Mouse (Mus musculus) intestine, embryonic 16.5 days (tissue): ENCODE data around the gene Surf2. TPM values are rescaled to one million over a fixed set of nuclear protein-coding genes. Genes with fewer than 3 reads are reported as not detected.

Experiments
- ATAC-seq: fragments of 200-750 bp; cut with Nextera tagmentation; 2 replicates; pipeline ENCODE4 v1.8.0; 2017; ENCODE audit warnings: moderate TSS enrichment, moderate library complexity
- H3K27ac ChIP-seq: fragments of 300-500 bp; sonication (generic); 2 replicates; pipeline ENCODE4 v1.5.1; 2014; ENCODE audit warnings: mild to moderate bottlenecking, low read length
- H3K27me3 ChIP-seq: fragments of 300-500 bp; sonication (generic); replicated peaks from 2 replicates; pipeline ENCODE4 v1.6.1; 2014; ENCODE audit warnings: low read length, control low read depth, mixed read lengths; ENCODE audit not compliant: control insufficient read depth, insufficient read depth
- H3K36me3 ChIP-seq: fragments of 300-500 bp; sonication (generic); 2 replicates; pipeline ENCODE4 v1.6.1; 2014; ENCODE audit warnings: low read length, control low read depth; ENCODE audit not compliant: control insufficient read depth, insufficient read depth
- H3K4me1 ChIP-seq: fragments of 300-500 bp; sonication (generic); 2 replicates; pipeline ENCODE4 v1.6.1; 2014; ENCODE audit warnings: low read length, control low read depth, mixed read lengths; ENCODE audit not compliant: control insufficient read depth, insufficient read depth
- H3K4me2 ChIP-seq: fragments of 300-500 bp; sonication (generic); 2 replicates; pipeline ENCODE4 v1.6.1; 2014; ENCODE audit warnings: low read depth, low read length, control low read depth
- H3K4me3 ChIP-seq: fragments of 300-500 bp; sonication (generic); 2 replicates; pipeline ENCODE4 v1.5.1; 2014; ENCODE audit warnings: mild to moderate bottlenecking, low read length
- H3K9ac ChIP-seq: fragments of 300-500 bp; sonication (generic); 2 replicates; pipeline ENCODE4 v1.6.1; 2014; ENCODE audit warnings: low read depth, low read length
- H3K9me3 ChIP-seq: fragments of 300-500 bp; sonication (generic); 2 replicates; pipeline ENCODE4 v1.6.1; 2016; ENCODE audit warnings: low read length, control low read depth; ENCODE audit not compliant: control insufficient read depth
- WGBS: fragments of 180-500 bp; shearing (Covaris S2); extraction: QIAGEN DNeasy Blood & Tissue Kit; methylation state at CpG from one replicate; pipeline ENCODE4 v1.1.7; 2014; 5-methylcytosine and 5-hydroxymethylcytosine counted together
- polyA plus RNA-seq: library from polyadenylated mRNA; unstranded; fragments of >200 nt; fragmentation: Nextera tagmentation; extraction: Ambion mirVana; gene quantifications from 2 replicates; pipeline ENCODE4 v1.2.1, GENCODE M21; 2015

Gene Surf2
- polyA plus RNA-seq, 1 experiment from 2014 or later: 45.9 TPM

- Histone ChIP-seq H3K4me1 (no peaks in the 10 kb centered on the region), H3K9me3 (no peaks in the 10 kb centered on the region), H3K27me3 (no peaks in the 10 kb centered on the region), H3K9ac (no peak overlapping the region), H3K4me2 (no peak overlapping the region), H3K4me3 (no peak overlapping the region), H3K36me3 (peaks cover 14% of the 10 kb centered on the region), H3K27ac (no peak overlapping the region)
- 82% methylated on average over 8 of the region's 8 CpGs for WGBS
- no peak for ATAC-seq
Measured at GRCm38 (mm10) chr2:26952866-26953265, 36.7 kb downstream of the Surf2 start.

DNA sequence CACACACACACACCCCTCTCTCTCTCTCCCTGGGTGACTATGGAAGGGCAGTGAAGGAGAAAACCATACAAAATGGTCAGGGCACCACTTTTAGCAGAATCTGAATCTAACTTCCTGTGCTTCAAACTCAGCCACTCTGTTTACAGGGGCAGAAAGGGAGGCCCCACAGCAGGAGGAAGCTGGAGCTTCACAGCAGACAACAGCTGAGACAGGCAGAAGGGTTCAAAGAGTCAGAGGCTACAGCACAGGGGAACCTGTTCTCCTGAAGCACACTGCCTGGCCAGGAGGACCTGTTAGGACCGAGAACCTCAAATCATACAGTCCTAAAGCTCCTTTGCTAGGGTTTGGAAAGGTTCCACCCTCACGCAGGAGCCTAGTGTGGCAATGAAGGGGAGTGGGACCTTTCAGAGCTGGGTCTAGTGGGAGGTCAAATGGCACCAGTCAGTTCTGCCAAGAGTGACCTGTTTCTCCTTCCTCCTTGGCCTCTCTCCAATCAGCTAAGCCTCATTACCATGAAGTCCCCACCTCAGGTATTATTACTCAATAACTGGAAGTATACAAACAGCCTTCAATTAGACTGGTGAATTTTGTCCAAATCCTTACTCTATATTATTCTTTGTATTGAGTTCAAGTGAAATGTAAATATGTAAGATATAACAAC is 38.7 kb downstream of the Surf2 start:
- H3K27me3 ChIP-seq: no peaks in the 10 kb centered on the region
- WGBS: 93% methylated on average over 2 of the region's 2 CpGs
- H3K4me3 ChIP-seq: no peak overlapping the region
- no peak for ATAC-seq
- H3K36me3 ChIP-seq: peaks cover 15% of the 10 kb centered on the region
- no peak overlapping the region for H3K27ac ChIP-seq
- H3K4me1 ChIP-seq: no peaks in the 10 kb centered on the region
- H3K9me3 ChIP-seq: no peaks in the 10 kb centered on the region
- no peak overlapping the region for H3K9ac ChIP-seq
- H3K4me2 ChIP-seq: no peak overlapping the region

GRCm38 (mm10) chr2:26956811-26957487 is 40.8 kb downstream of the Surf2 start:
- WGBS: 77% methylated on average over 12 of the region's 12 CpGs
- Histone ChIP-seq H3K9ac (no peak overlapping the region), H3K4me2 (no peak overlapping the region), H3K27me3 (no peaks in the 10 kb centered on the region), H3K4me1 (peaks cover 3% of the 10 kb centered on the region), H3K36me3 (peaks cover 19% of the 10 kb centered on the region), H3K9me3 (no peaks in the 10 kb centered on the region), H3K27ac (peak overlapping the region; percentile 73), H3K4me3 (no peak overlapping the region)
- ATAC-seq: peak; percentile 95

DNA sequence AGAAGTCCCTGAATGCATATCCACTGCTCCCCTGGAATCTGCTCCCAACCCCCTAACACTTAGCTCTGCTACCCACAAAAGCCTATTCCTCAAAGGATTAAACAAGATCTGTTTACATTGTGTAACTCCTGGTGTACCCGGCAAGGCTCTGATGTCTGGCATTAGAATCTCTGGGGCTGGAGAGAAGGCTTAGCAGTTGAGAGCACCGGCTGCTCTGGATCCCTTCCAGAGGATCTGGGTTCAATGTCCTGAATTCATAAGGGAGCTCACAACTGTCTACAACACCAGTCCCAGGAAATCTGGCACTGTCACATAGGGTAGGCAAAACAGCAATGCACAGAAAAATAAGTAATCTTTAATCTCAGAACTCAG is 41.3 kb downstream of the Surf2 start:
- no peaks in the 10 kb centered on the region for H3K9me3 ChIP-seq
- no peak overlapping the region for H3K9ac ChIP-seq
- ATAC-seq: peak; percentile 23
- peaks cover 19% of the 10 kb centered on the region for H3K36me3 ChIP-seq
- 67% methylated on average over 2 of the region's 2 CpGs for WGBS
- peaks cover 7% of the 10 kb centered on the region for H3K4me1 ChIP-seq
- no peaks in the 10 kb centered on the region for H3K27me3 ChIP-seq
- peak overlapping the region; percentile 73 for H3K27ac ChIP-seq
- H3K4me3 ChIP-seq: no peak overlapping the region
- no peak overlapping the region for H3K4me2 ChIP-seq

GRCm38 (mm10) chr2:26960756-26961155 is 44.6 kb downstream of the Surf2 start:
- peaks cover 15% of the 10 kb centered on the region for H3K36me3 ChIP-seq
- H3K9ac ChIP-seq: no peak overlapping the region
- H3K27me3 ChIP-seq: no peaks in the 10 kb centered on the region
- no peak overlapping the region for H3K27ac ChIP-seq
- no peak for ATAC-seq
- H3K9me3 ChIP-seq: no peaks in the 10 kb centered on the region
- H3K4me3 ChIP-seq: no peak overlapping the region
- peaks cover 13% of the 10 kb centered on the region for H3K4me1 ChIP-seq
- 74% methylated on average over 4 of the region's 4 CpGs for WGBS
- H3K4me2 ChIP-seq: no peak overlapping the region

- H3K27ac ChIP-seq: peak within 1 kb of the TSS; percentile 100
- H3K9ac ChIP-seq: peak within 1 kb of the TSS; percentile 92
- H3K4me2 ChIP-seq: peak within 1 kb of the TSS; percentile 92
- H3K4me3 ChIP-seq: peak within 1 kb of the TSS; percentile 69
- peak; percentile 96 for ATAC-seq
- H3K27me3 ChIP-seq: no peaks in the 10 kb centered on the region
- 0 out of 2 replicates have a peak, but pooled peaks cover 4% of the 10 kb centered on the region for H3K36me3 ChIP-seq
- under 1% methylated on average over 50 of the region's 50 CpGs for WGBS
- no peaks in the 10 kb centered on the region for H3K9me3 ChIP-seq
- H3K4me1 ChIP-seq: peaks cover 13% of the 10 kb centered on the region
Measured at GRCm38 (mm10) chr2:26963923-26964723, 48.0 kb downstream of the Surf2 start, which contains the start of gene Rexo4. TSS of gene Rexo4 (minus strand) at chr2:26964386.

DNA sequence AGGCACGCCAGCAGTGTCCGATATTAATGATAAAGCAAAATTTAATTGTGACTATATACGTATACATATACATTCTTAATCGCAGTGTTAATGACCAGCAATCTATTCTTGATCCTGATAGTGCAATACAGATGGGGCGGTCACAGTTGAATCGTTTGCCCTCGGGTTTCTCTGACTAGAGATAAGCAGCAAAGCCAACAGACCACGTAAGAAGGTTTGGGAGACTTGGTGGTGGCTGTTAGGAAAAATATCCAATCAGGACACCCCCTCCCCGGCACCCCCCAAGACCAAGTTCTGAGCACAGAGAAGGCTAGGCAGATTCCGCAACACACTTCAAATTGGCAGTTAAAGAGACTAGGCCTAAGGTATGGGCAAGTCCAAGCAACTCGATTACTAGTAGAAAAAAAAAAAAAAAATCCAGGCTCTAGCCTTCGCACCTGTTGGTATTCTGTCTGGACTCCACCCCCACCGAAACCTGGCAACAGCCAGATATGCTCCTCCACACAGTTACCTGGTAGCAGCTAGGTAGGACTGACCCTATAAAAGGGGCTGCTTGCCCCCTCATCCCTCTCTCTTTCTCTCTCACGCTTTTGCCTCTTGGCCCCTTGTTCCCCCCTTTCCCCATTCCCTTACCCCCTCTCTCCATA is 48.7 kb downstream of the Surf2 start:
- peak; percentile 21 for ATAC-seq
- Histone ChIP-seq H3K4me1 (peaks cover 13% of the 10 kb centered on the region), H3K27me3 (no peaks in the 10 kb centered on the region), H3K9me3 (no peaks in the 10 kb centered on the region), H3K36me3 (0 out of 2 replicates have a peak, but pooled peaks cover 4% of the 10 kb centered on the region), H3K9ac (peak overlapping the region; percentile 92), H3K4me3 (peak overlapping the region; percentile 69), H3K4me2 (peak overlapping the region; percentile 92), H3K27ac (peak overlapping the region; percentile 100)
- 12% methylated on average over 14 of the region's 14 CpGs for WGBS

- H3K4me3 ChIP-seq: no peak overlapping the region
- H3K4me2 ChIP-seq: no peak overlapping the region
- H3K27me3 ChIP-seq: no peaks in the 10 kb centered on the region
- no peaks in the 10 kb centered on the region for H3K9me3 ChIP-seq
- 72% methylated on average over 2 of the region's 2 CpGs for WGBS
- no peaks in the 10 kb centered on the region for H3K36me3 ChIP-seq
- H3K27ac ChIP-seq: no peak overlapping the region
- ATAC-seq: no peak
- H3K9ac ChIP-seq: no peak overlapping the region
- H3K4me1 ChIP-seq: peaks cover 6% of the 10 kb centered on the region
Measured at GRCm38 (mm10) chr2:26967262-26967661, 51.1 kb downstream of the Surf2 start.
